Mouse (Mus musculus): ENCODE results near the gene Trmt1.

The Trmt1 gene

DNA sequence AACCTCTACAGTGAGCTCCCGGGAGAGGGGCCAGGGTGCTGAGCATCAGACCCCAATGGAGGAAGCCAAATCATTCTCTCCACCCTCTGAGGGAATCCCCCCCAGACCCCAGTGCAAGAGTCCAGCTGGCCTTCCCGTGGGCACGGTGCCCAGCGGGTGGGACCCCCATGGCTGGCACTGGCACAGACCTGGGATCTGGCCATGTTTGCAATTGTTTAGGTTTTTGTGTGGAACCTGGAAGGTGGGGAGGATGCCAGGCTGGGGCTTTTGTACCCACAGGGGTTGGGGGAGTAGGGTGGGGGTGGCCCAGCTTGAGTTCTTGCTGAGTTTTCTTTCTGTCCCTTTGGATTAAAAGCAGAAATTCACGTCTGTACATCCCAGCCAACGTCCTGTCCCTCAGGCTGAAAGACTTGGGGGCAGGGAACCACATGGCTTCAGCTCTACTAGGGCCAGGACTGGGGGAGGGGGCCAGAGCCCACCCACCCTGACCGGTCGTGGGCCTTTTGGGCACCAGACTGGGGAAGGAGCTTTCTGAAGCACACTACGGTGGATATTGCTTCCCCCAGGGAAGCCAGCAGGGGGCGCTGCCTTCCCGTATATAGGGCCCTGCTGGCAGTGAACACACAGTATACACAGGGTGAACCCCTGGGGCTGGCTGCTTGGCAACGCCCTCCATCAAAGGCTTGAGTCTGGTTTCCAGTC is 22.8 kb downstream of the Trmt1 start:
- DNase-seq (ENCODE audit: low read depth, low spot score) = peak; percentile 69

GRCm38 (mm10) chr8:84709931-84710330 is 23.8 kb downstream of the Trmt1 start:
- no peak for DNase-seq (ENCODE audit: low read depth, low spot score)

DNA sequence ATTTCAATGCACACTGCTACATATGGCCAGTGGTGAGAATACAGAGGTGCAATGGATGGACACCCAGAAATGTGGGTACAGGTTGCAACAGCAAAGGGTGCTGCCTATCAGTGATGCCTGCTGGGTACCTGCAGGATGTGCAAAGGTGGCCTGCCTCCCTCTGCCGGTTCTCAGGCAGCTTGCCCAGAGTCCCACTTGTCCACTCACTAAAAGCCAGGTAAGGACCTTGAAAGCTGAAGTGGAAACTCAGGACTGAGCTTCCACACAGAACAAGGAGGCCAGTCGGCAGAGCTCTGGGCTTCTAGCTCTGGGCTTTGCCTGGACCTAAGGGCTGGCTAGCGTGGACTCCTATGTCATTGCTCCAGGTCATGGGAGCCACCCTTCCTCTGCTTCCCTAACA is 25.2 kb downstream of the Trmt1 start:
- no peak for DNase-seq (ENCODE audit: low read depth, low spot score)

GRCm38 (mm10) chr8:84711933-84712758 is 26.0 kb downstream of the Trmt1 start:
- no peak for DNase-seq (ENCODE audit: low read depth, low spot score)

GRCm38 (mm10) chr8:84712759-84713120 is 26.6 kb downstream of the Trmt1 start:
- no peak for DNase-seq (ENCODE audit: low read depth, low spot score)

DNA sequence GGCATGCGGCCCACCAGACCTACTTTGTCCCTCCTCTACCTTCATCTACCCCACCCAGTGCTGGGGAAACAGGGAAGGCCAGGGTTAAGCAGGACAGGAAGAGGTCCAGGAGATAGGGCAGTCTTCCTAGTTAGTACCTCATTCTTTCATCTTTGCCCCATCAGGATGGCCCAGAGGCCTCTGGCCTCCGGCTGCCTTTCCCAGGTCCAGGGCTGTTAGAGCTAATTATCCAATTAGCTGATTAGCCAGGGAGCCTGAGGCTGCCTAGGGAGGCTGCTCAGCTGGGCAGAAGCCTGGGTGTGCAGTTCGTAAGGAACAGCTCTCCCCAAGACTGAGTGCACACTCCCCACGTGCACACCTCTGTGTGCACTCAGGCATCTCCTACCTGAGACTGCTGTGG is 27.3 kb downstream of the Trmt1 start:
- no peak for DNase-seq (ENCODE audit: low read depth, low spot score)

DNA sequence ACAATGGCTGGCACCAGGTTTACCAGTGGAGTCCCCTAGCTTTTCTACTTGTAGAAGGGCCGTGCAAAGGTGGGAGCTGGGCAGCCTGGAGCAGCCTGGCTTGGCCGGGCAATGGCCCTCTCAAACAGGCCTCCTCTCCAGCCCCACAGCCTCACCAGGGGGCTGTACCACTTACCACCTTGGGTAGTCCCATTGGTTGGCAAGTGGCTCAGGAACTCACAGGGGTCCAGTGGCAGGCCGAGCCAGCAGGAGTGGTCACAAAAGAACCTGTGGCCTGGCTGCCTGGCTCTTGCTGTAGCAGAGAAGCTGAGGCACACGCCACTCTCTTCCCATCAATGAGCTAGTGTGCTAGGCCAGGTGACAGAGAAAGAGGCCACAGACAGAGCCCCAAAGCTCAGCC is 28.1 kb downstream of the Trmt1 start:
- DNase-seq (ENCODE audit: low read depth, low spot score) = no peak

DNA sequence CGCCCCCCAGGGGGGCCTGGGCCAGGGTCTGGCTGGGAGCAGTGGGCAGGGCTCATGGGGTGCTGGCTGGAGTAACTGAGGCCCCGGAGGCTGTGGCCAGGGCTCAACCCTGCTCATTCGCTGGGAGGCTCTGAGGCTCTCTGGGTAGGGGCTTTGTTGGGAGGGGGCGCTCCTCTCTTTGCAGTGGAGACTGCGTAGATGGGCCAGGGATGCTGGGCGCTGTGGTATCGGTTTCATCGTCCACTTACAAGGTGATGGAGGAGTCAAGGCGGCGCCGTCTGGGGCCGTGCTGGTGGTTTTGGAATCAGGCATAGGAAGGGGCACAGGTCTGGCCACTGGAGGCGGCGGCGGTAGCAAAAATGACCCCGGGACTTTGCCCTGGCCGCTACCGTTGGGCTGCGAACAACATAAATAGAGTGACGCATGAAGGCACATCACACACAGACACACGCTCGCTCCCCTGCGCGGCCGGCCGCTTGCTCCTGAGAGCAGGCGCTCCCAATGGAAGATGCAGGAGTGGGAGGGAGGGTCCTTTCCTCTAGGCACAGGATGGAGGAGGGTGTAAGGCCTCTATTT is 29.9 kb downstream of the Trmt1 start:
- DNase-seq (ENCODE audit: low read depth, low spot score) = no peak

DNA sequence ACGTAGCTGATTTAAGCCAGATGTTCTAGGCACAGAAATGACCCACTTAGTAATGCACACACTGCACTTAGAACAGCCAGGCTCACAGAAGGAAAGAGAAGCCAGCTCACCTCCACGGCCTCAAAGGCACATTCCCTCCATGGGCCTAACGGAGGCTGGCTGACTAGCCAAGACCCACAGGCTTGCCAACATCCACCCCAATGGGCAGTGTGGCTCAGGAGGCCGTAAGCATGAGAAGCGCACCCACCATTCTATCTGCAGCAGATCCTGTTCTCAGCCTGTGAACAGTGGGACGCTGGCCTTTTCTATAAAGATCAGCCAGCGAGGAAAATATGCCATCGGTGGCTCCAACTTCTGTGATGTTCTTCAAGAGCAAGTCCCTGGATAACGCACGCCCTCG is 30.7 kb downstream of the Trmt1 start:
- DNase-seq (ENCODE audit: low read depth, low spot score) = no peak

GRCm38 (mm10) chr8:84718476-84718875 is 32.4 kb downstream of the Trmt1 start:
- DNase-seq (ENCODE audit: low read depth, low spot score) = no peak

GRCm38 (mm10) chr8:84718959-84719690 is 33.0 kb downstream of the Trmt1 start:
- DNase-seq (ENCODE audit: low read depth, low spot score) = no peak

GRCm38 (mm10) chr8:84722530-84722849 is 36.4 kb downstream of the Trmt1 start:
- no peak for DNase-seq (ENCODE audit: low read depth, low spot score)

- no peak for DNase-seq (ENCODE audit: low read depth, low spot score)
Measured at GRCm38 (mm10) chr8:84722850-84723570, 36.9 kb downstream of the Trmt1 start, which contains the start of gene G430095P16Rik. Gene G430095P16Rik, plus strand, starts transcription at chr8:84723007.

GRCm38 (mm10) chr8:84723571-84723900 is 37.4 kb downstream of the Trmt1 start:
- no peak for DNase-seq (ENCODE audit: low read depth, low spot score)

GRCm38 (mm10) chr8:84724683-84725082 is 38.6 kb downstream of the Trmt1 start:
- no peak for DNase-seq (ENCODE audit: low read depth, low spot score)

DNA sequence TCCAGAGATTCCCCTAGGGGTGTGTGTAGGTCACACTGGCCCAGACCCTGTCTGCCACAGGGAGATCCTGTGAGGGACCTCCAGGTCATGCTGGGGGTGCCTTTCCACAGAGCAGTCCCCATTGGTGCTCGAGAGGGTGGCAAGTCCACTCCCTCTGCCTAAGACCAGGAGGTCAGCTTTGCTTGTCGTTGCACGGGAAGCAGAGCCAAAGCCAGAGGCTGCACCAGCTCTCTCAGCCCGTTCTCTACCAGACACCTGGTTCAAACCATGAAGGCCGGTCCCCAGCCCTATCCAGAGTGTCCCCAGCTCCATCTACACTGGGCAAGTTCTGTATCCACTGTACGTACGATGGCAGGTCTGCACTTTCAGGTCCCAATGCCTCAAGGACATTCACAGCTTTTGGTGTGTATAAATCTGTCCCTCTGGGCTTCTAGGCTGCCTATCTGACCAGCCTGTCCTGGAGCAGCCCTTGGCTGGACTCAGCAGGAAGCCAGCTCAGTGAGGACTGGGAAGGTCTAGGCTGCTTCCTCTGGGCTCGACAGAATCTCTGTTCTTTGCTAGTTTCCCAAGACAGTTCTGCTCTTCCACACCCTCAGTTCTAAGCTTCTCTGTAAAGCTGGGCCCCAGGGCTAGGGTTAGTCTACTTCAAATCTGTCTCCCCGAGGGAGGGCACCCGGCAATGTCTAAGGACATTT is 39.3 kb downstream of the Trmt1 start:
- DNase-seq (ENCODE audit: low read depth, low spot score) = no peak

- no peak for DNase-seq (ENCODE audit: low read depth, low spot score)
Measured at GRCm38 (mm10) chr8:84725941-84726259, 39.8 kb downstream of the Trmt1 start.

- DNase-seq (ENCODE audit: low read depth, low spot score) = no peak
Measured at GRCm38 (mm10) chr8:84728474-84728873, 42.4 kb downstream of the Trmt1 start.

DNA sequence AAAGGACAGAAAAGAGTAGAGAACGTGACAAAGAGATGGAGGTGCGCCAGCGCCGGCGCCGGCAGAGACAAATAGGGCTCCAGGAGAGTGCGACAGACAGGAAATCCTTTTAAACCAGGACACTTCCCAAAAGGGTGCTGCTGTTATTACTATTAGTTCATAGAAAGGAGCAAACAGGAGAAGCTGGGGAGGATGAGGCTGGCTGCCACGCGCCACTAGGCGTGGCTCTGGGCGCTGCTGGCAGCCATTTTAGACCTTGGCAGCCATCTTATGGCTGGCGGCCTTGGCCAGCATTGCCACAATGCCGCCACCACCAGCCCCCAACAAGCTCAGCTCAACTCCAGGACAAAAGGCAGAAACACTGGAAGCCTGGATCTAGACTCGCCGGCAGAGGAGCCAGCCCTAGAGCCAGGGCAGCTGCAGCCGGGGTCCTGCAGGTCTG is 43.8 kb downstream of the Trmt1 start:
- DNase-seq (ENCODE audit: low read depth, low spot score) = no peak

- DNase-seq (ENCODE audit: low read depth, low spot score) = no peak
Measured at GRCm38 (mm10) chr8:84730541-84731370, 44.6 kb downstream of the Trmt1 start.

All from retina, adult 2 months (tissue).